Mouse (Mus musculus) natural killer cell, adult 2 months (primary cell): ENCODE measurements around the gene Smc4.
A peak's percentile ranks its signal among the peaks of the same experiment; 100 is the strongest.

Experiments used
- DNase-seq, 2 experiments: peaks; one replicate each; pipeline ENCODE4 v3.0.0; 2022; ENCODE audit warnings: low spot score in 2 of 2

Smc4 gene

DNA sequence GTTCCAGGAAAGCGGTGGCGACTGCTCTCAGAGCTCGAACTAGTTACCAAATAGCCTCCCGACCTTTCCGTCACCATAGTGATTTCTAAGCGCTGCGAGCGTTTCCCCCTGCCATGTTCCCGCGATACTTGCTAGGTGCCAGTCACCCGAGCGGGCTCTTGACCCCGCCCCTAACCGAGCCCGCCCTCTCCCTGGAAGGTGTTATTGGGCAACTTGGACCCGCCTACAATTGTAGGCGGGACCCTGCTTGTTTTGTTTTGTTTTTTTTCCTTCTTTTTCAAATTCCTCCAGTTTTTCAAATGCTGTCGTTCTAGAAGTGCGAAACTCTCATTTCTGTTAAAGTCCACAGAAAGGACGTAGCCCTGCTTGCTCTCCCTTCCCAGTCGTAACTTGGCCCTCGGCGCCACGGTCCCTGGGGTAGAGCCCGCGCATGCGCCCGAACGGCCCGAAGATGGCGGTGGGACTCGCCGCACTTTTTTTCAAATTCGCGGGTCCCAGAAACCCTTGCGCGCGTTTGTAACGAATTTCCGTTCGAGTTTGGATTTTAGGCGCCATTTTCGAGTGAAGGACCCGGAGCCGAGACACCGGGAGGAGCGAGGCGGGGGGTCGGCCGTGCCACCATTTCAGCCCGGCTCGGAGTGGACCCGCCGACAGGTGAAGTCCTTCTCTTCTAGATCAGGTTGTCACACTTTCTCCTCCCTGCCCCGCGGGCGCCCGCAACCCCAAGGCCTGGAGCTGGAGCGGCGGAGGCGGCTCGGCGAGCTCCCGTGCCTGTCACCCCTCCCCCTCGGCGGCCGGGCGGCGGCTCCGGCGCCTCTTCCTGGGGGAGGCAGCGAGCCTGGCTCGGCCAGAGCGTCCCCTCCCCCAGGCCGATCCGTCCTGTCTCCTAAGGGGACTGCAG lies at the start of gene Smc4, which contains the start of gene Ift80:
TSS of gene Smc4 (plus strand) at position 302 of the 901 bp plus-strand sequence.
TSS of gene Ift80 (minus strand) at position 134 of the 901 bp plus-strand sequence.
- peak; percentile 95 to 96 for DNase-seq

DNA sequence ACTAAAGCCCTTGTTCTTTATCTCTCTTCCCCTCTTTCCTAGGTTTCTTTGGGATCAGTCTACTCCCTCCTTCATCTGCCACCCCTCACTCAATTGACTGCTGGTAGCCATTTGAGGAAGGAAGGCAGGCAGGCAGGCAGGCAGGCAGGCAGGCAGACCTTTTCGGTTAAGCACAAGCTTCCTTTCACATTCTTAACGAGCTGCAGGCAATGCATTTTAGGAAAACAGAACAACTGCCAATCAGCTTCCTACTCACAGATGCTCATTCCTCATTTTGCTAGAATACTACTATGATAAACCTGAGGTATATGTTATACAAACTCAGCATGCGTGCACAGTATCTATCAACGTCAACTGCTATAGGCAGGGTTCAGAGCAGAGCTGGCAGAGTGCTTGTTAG lies 48.1 kb upstream of the Smc4 start:
- DNase-seq, result no peak

DNA sequence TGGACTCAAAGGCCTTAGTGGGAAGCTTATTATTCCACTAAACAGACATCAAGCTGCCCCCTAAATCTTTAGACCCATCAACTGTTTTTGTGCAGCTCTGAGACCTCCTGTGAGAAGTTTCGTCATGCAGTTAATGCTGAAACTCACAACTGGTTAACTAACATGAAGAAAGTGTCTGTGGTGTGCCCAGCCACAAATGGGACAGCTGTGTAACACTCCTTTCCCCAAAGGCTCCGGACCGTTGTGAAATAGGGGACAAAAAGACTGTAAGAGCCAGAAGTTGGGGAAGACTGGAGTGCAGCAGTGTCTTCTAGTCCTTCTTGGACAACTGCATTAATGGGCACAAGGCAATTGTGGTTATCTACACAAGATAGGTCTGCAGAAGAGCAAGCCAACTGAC lies 47.1 kb upstream of the Smc4 start:
- DNase-seq, result no peak

DNA sequence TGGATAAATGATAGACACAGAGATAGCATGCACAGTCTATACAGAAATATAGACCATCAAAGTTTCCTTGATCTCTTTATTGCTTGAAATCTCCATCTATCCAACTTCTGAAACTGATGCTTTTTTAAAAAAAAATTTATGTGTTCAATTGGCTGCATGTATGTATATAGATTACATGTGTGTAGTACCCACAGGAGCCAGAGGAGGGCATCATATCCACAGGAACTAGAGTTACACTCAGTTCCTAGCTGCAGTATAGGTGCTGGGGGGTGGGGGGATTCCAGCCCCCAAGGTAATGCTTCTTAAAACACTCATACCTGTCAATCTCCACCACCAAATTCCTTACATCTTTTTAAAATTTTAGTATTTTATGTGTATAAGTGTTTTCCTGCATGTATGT lies 39.9 kb upstream of the Smc4 start:
- DNase-seq, result peak; percentile 9 to 45

DNA sequence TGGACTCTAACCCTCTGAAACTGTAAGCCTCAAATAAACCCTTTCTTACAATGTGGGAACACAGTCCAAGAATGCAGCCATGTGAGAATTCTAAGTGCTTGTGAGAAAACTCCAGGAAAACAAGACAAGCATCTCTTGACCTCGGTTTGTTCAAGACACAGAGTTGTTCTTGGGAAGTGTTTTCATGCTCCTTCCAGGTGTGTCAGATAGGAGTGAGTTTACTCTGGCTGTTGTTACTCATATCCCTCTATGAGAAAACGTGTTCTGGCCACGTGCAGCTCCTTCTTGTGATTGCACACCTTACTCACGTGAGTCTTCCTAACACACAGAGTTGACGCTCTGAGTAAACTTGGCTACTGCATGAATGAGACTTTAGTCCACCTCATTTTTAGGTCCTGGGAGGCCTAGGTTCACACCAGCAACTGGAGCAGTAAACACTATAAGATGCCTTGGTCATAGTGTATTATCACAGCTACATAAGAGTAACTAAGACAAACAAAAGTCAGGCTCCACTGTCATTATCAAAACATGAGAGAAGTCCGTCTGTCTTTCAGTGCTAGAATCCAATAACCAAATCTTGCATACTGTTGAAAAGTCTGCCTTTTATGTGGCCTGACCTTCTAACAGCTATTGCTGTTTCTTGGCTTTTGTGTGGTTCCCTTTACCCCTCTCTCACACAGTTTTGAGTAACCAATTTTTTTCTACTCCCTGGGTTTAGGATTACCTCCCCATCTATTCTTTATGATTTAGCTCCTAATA lies 37.8 kb upstream of the Smc4 start:
- no peak for DNase-seq

DNA sequence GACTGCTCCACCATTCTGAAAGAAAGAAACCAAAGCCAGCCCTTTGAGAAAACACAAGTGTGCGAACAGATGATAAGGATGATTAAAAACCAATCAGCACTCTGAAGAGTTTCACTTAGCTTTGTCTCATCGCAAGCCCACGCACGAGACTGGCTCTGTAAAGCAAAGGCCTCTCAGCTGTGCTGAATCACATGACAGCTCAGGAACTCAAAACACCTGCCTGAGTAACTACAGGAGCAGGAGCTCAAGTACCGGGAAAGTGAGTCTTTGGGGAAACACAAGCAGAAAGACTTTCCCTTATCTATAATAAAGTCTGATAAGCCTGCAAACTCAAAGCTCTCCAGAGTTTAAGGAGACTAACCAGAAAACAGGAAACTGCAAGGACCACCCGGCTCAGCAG lies 37.1 kb upstream of the Smc4 start:
- DNase-seq, result no peak

DNA sequence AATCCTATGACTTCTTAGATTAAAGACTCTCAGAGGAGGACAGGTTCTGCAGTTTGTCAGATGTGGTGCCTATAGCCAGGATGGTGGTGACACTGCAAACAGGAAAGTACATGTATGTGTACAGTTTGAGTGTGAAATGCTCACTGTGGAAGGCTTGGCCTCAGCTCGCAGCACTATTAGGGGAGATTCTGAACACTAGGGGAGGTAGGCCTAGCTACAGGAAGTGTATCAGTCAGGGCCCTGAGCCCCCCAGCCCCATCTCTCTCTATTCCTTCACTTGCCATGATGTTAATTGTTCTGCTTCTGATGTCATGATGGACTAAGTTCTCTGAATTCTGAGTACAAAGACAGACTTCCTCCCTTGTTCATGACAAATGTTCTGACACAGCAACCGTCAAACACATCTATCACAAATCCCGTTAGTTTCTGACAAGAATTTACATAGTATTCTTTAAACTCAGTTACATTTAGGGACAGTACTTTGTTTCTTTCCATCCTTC lies 35.4 kb upstream of the Smc4 start:
- no peak for DNase-seq

DNA sequence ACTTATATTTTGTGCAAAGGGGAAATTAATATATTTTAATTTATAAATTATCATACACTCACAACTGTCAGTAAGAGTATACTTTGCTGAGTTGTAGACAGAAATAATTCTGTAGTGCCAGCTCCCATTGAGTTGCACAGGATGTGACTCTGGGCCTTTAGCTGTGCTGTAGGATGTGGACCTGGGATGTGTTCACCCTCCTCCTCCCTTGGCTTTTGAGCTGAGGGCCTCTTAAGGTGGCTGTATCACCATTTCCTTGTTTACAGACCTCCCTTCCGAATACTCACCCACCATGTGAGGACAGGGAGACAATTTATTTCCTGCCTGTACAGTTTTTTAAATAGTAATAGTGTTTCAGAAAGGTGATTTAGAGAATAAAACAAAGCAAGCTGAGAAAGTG lies 31.0 kb upstream of the Smc4 start:
- DNase-seq, result no peak

DNA sequence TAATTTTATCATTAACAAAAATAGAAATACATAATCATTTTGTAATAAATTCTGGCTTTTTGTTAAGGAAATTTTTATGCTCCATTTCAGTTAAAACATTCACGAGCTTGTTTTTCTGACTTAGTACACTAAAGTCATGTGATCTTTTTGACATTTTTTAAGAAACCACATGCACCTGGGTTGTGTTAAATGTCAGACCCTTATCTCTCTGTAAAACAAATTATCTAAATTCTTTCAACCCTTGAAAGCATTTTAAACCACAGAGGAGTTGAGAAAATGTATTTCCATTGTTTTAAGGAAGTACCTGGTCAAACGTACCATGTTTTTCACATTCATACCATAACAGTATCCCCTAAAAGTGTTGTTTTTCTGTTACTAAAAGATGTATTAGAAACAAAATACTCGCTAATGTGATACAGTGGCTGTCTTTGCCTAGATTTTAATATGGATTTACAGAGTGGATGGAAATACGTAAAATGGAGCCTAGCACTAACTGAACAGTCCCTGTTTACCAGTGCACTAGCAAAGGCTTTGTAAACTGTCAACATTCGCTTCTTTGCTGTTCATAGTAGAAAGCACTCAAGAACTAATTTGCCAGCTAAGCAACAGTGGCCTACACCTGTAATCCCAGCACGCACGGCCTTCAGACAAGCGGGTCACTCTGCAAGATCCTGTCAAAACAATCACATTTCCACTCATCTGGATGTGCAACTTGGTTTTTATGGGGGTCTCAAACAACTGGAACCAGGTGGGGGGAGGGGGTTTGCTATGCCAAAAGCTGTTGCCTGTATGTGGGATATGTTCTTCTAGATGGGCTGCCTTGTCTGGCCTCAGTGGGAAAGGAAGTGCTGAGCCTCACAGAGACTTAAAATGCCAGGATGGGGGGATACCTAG lies 29.7 kb upstream of the Smc4 start:
- DNase-seq, result no peak

DNA sequence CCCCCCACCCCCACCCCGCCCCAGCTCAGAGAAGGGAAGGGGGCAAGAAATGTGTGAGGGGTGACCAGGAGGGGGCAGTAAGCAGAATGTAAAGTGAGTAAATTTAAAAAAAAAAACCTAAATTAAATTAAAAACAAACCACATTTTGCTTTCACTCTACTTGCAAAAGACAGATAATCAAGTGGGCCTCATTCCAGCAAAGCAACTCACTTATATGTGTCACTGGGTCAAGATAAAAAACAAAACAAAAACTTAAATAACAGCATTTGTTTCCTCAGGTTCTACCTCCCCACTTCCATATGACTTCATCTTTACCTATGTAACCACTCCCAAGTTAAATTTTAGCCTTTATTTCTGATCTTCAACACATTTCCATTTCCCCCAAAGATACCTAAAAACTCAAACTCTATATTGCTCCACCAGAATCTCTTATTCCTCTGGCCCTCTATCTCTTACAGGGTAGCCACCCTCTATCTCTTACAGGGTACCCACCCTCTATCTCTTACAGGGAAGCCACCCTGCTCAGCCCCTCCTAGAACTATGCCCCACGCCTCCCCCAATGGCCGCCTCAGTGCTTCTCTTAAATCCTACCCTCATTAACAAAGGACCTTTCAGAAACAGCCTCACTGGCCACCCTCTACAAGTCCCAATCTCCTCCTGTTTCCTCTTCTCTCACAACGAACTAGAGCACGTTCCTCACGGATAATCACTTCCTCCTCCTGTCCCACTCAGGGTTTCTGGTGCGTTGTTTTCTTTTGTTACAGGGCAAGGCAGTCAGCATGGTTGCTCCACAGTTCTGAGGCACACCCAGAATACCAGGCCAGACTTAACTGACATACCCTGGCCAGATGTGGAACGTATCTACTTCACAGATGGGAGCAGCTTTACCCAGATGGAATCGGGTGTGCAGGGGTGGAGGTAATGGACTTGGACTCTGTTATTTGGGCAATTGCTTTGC lies 28.7 kb upstream of the Smc4 start:
- no peak for DNase-seq

DNA sequence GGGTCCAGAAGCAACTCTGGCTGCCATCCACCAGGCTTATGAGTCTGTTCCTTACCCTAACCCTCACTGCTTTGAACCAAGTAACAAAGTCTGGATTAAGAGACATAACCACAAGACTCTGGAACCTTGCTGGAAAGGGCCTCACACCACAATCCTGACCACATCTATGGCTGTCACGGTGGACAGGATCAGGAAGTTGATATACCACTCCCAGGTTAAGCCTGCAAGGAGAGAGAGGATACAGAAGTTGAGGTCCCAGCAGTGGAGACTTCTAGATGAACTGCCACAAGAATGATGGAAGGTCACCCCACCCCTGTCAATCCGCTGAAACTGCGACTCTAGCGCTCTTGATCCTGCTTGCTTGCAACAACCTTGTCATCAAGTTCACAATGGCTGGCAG lies 26.8 kb upstream of the Smc4 start:
- no peak for DNase-seq

DNA sequence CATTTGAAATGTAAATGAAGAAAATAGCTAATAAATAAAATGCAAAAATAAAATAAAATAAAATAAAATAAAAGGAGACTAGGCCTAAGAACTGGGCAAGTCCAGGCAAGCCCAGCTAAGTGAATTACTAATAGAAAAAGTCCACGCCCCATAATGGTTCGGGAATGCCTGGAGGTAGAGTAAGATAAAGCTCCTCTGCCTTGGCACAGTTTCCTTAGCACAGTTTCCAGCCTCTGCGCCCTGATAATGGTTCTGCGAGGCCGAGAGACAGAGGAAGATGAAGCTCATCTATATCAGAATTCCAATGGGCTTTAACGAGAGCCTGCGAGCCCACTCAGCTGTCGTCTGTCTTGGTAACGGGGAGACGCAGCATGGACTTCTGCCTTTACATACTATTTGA lies 25.4 kb upstream of the Smc4 start:
- no peak for DNase-seq

DNA sequence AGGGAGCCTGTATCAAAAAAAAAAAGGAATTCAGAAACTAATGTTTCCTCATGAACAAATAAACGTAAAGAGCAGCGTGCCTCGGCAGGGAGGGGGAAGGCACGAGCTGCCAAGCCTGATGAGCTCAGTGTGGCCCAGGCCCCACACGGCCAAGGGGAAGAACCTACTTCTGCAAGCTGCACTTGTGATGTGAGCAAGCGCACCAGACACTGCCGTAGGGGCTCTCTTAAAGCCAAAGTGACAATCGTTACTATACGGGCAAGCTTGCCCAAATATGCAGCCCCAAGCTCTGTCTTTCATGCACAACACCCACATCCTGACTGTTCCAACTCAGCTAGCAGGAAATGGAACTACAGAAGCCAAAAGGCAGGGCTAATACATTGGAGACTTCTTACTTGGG lies 23.6 kb upstream of the Smc4 start:
- DNase-seq, result peak; percentile 5 to 48

DNA sequence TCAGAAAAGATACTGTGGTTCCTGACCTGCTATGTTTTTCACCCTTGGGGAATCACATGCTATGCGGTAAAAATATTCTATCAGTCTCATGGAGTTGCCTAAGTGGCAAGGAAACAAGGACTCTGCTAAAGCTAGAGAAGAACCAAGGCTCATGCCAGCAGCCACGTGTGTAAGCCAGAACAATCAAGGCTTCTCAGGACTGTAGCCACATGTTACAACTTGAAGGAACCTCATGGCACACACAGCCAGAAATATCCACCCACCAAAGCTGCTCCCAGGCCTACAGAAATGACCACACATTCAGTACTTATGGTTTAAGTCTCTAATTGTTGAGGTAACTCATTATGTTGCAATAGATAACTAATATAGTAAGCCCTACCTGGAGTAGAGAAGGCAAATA lies 18.0 kb upstream of the Smc4 start:
- DNase-seq, result no peak

DNA sequence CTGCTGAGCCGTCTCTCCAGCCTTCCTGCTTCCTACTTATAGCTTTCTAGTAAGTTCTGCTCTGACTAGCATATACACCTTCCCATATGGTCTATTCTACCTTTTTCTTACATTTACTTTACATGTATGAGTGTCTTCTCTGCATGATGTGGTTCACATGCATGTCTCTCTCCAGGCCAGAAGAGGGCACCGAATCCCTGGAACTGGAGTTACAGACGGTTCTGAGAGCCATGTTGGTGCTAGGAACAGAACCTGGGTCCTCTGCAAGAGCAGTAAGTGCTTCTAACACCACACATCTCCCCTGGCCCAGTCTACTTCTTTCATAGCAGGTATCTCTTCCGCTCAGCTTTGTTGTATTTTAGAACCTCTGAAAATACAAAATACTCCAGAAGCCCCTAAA lies 1.8 kb upstream of the Smc4 start:
- no peak for DNase-seq

DNA sequence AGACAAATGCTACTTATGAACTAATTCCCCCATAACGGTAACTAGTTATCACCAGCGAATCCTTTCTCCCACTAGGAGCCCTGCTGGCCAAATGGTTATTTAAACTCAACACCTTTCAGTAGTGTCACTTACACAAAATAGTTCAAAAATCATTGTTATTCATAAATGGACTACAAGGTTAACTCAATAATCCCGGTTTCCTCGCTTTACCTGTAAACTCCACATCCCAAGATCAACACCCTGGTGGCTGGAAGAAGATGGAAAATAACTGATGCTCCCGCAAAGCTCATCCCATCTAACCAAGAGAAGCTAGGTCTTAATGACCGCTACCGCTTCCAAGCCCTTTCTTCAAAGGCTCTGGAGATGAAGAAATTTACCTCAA lies 492 bp upstream of the Smc4 start:
- no peak for DNase-seq

DNA sequence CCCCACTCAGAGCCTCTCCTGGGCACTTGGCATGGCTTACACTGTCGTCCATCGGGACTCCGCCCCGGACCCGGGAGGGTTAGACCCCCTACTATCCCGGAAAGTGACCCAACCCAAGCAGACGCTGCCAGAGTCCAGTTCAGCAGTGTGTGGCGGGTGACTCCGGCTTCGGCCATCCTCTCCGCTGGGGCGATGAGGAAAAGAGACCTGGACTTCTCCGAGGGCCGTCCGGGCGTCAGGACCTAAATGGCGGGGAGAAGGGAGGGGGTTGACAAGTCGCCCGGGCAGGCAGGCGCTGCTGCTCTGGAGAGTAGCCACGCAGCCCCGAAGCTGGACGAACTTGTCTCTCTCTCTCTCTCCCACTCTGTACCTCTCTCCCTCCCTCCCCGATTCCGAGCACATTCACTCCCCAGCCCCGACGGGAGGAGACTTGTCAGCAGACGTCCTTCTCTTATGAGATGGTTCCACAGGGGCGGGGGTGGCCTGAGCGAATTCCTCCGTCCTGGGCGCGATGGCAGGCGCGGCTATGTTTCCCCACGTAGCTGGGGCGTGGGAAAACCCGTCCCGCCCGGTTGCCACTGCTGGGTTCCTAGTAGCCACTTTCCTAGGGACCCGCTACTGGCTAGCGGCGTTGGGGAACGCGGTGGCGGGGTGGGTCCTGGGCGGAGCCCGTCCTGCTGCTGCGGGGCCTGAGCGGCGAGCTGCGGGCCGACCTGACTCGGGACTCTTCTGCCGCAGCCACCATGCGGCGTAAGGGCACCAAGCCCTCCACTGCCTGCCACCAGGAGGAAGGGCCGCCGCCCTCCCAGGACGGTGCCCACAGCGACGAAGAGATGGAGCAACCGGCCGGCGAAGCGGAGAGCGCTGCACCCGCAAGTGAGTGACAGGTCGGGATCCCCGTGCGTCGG lies 1.1 kb downstream of the Smc4 start:
- DNase-seq, result peak; percentile 44 to 47

DNA sequence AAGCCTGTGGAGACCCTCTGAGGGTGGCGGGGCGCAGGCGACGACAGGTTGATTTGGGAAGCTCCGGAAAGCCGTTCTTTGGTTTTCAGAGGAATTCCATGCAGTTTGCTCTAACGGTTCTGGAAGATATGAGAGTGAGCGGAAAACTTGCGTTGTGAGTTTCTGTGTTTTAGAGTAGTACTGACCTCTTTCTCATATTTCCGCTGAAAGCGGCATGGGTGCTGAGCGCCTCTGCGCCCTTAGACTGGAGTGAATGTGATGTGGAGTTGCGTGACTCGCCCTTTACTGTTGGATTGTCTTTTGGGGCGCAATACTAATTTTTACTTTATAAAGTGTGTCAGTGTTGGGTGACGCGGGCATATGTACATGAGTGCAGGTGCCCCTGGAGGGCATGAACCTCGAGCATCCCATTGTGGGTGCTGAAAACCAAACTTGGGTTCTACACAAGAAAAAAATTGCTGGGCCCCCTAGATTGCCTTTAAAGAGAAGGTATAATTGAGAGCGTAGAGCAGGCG lies 1.8 kb downstream of the Smc4 start:
- peak; percentile 18 to 31 for DNase-seq

DNA sequence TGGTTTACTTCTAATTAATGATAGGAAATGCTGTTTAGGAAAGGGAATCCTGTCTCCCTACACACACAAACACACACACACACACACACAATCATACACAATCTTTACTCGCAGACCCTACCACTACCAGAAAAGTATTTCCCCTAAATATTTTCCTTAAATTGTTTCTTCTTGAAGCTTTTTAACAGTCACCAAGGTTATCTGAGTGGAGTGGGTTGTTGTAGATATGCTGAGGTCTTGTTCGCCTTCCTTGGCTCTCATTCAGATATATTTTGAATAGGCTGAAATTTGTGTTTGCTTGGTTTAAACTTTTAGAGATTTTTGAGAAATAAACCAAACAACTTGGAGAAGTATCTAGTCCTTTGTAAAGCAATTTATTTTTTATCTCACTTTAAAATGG lies 4.3 kb downstream of the Smc4 start:
- DNase-seq, result no peak
